10 mouse cellular contexts compared by ENCODE assay signal in the genomic region with DNA sequence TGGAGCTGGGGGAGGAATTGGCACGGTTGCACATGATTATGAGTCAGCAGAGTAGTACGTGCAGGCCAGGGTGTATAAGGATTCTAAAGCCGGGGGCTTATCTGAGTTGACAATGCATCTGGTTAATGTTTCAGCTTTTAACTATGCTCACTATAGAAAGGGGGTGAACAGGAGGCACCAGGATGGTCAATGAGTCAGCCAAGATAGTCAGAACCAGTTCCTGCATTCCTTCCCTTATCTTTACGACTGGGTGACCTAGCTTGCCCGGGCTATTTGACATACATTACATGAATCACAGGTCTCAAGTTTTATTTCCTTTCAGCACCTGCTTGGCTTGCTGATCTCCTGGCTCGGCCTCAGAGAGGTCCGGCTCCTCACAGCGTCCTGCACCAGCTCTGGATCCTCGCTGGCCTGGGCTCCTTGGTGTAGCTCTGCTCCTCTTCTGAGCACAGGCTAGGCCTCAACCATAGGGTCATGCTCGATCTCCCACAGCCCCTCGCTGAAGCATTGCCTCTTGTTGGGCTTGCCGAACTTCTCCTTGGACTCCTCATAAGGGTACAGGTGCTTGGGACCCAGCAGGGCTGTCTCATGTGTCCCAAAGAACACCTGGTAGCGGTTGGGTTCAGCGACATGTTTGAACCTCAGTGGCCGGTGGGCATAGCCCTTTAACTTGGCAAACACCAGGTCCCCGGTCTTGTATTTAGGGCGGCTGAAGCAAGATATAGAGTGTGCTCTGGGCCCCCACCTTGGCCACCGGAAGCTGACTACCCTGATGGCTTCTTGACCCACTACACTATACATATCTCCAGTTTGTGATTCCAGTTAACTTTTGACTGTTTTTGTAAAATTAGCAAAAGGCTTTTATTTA. TPM values are rescaled to one million over a fixed set of nuclear protein-coding genes. Genes with fewer than 3 reads are reported as not detected.
A peak's percentile ranks its signal among the peaks of the same experiment; 100 is the strongest.
DNase-seq lines count a peak whose midpoint lies in the region; ATAC-seq and TF ChIP-seq lines count a peak whose summit lies in the region.
"Had no signal": no experiment of that assay in that cellular context is flagged by ENCODE, and none has a peak within 500 bp of the region (broad histone marks: within the 10 kb centered on the region; RNA-seq: fewer than 3 reads in every experiment).

No protein-coding gene starts in this region.

- no peak for TF ChIP-seq EP300 in heart, adult 2 months (IDR thresholded peaks at IDR 0.05; ENCODE audit: insufficient read depth, low read depth, low read length)

- H3K27me3 ChIP-seq in heart, embryonic 14.5 days (ENCODE audit: control insufficient read depth, insufficient read depth, low read length), result no peaks in the 10 kb centered on the region
- no peaks in the 10 kb centered on the region for H3K27me3 ChIP-seq in heart, adult 2 months (ENCODE audit: control insufficient read depth, insufficient read depth, low read length)
- H3K27me3 ChIP-seq in neural tube, embryonic 11.5 days (ENCODE audit: control insufficient read depth, insufficient read depth, low read length), result no peaks in the 10 kb centered on the region
- no peaks in the 10 kb centered on the region for H3K27me3 ChIP-seq in midbrain, embryonic 14.5 days (ENCODE audit: control insufficient read depth, insufficient read depth, low read length)

- no peak overlapping the region for H3K4me2 ChIP-seq in heart, embryonic 14.5 days (ENCODE audit: low read length)
- no peak overlapping the region for H3K4me2 ChIP-seq in neural tube, embryonic 11.5 days (ENCODE audit: low read depth)
- H3K4me2 ChIP-seq in midbrain, embryonic 14.5 days (ENCODE audit: low read length), result no peak overlapping the region

- no peak overlapping the region for H3K4me3 ChIP-seq in heart, embryonic 14.5 days (ENCODE audit: control insufficient read depth in 1 of 2, insufficient read depth in 1 of 2, low read depth in 1 of 2, low read length in 2 of 2)
- no peak overlapping the region for H3K4me3 ChIP-seq in heart, adult 2 months
- no peak overlapping the region for H3K4me3 ChIP-seq in neural tube, embryonic 11.5 days (ENCODE audit: low read depth, low read length)
- H3K4me3 ChIP-seq in midbrain, embryonic 14.5 days (replicated peaks; ENCODE audit: low read depth, low read length), result no peak overlapping the region

- TF ChIP-seq POLR2A in heart, adult 2 months (IDR thresholded peaks at IDR 0.05; ENCODE audit: insufficient read depth, low read depth, low read length), result no peak

- intact Hi-C loops in heart, adult 2 months (cut with DNase I), result no loop called here

- no peak for TF ChIP-seq CTCF in heart, adult 2 months (IDR thresholded peaks at IDR 0.05)

- peaks cover 9 to 14% of the 10 kb centered on the region in 2 experiments for H3K4me1 ChIP-seq in heart, embryonic 14.5 days (ENCODE audit: control insufficient read depth in 2 of 2, insufficient read depth in 2 of 2, low read length in 2 of 2)
- no peaks in the 10 kb centered on the region for H3K4me1 ChIP-seq in heart, adult 2 months (ENCODE audit: control insufficient read depth, insufficient read depth, low read length)
- no peaks in the 10 kb centered on the region for H3K4me1 ChIP-seq in neural tube, embryonic 11.5 days (ENCODE audit: control insufficient read depth, insufficient read depth, low read length)
- H3K4me1 ChIP-seq in midbrain, embryonic 14.5 days (ENCODE audit: control insufficient read depth, insufficient read depth, low read length), result no peaks in the 10 kb centered on the region

- H3K79me2 ChIP-seq in heart, adult 2 months (replicated peaks; ENCODE audit: control insufficient read depth, insufficient read depth, low read length), result no peaks in the 10 kb centered on the region

- 48% methylated on average over 18 of the region's 18 CpGs for WGBS in heart, embryonic 14.5 days
- WGBS in heart, adult 2 months, result 55% methylated on average over 18 of the region's 18 CpGs
- WGBS in neural tube, embryonic 11.5 days, result 92% methylated on average over 18 of the region's 18 CpGs
- 92% methylated on average over 18 of the region's 18 CpGs for WGBS in midbrain, embryonic 14.5 days

- H3K36me3 ChIP-seq in heart, embryonic 14.5 days (ENCODE audit: control insufficient read depth, insufficient read depth, low read length), result no peaks in the 10 kb centered on the region
- no peaks in the 10 kb centered on the region for H3K36me3 ChIP-seq in heart, adult 2 months (ENCODE audit: control insufficient read depth, insufficient read depth, low read length)
- no peaks in the 10 kb centered on the region for H3K36me3 ChIP-seq in neural tube, embryonic 11.5 days (ENCODE audit: control insufficient read depth, insufficient read depth, low read length)
- H3K36me3 ChIP-seq in midbrain, embryonic 14.5 days (ENCODE audit: control insufficient read depth, insufficient read depth, low read length), result no peaks in the 10 kb centered on the region

- H3K27ac ChIP-seq in heart, embryonic 14.5 days (replicated peaks in 1 of 2; ENCODE audit: control insufficient read depth in 1 of 2, insufficient read depth in 1 of 2, low read depth in 2 of 2, low read length in 2 of 2), result peak overlapping the region; percentile 69 to 76; a peak in 3 of 4 replicates
- no peak overlapping the region for H3K27ac ChIP-seq in heart, adult 2 months
- H3K27ac ChIP-seq in neural tube, embryonic 11.5 days (ENCODE audit: low read depth, low read length), result no peak overlapping the region
- H3K27ac ChIP-seq in midbrain, embryonic 14.5 days (replicated peaks; ENCODE audit: low read depth, low read length), result no peak overlapping the region

- 0 out of 2 replicates have a peak, but pooled peaks cover 9% of the 10 kb centered on the region for H3K9me3 ChIP-seq in heart, embryonic 14.5 days (ENCODE audit: control insufficient read depth, low read length)
- no peaks in the 10 kb centered on the region for H3K9me3 ChIP-seq in neural tube, embryonic 11.5 days (ENCODE audit: control insufficient read depth, low read length)
- no peaks in the 10 kb centered on the region; the same call in 1 of the 2 replicates for H3K9me3 ChIP-seq in midbrain, embryonic 14.5 days (ENCODE audit: control insufficient read depth, low read length)

- peak; percentile 90 for ATAC-seq in heart, embryonic 14.5 days (ENCODE audit: insufficient number of reproducible peaks, insufficient read depth, low FRiP score, low read depth)
- ATAC-seq in neural tube, embryonic 11.5 days (ENCODE audit: insufficient read depth, low FRiP score, low TSS enrichment), result peak; percentile 38; the same call in 1 of the 2 replicates
- ATAC-seq in midbrain, embryonic 14.5 days (ENCODE audit: low FRiP score, low TSS enrichment), result peak; percentile 66
- no peak for ATAC-seq in granulocyte monocyte progenitor cell, adult 5-6 weeks (replicated peaks; ENCODE audit: poor library complexity, severe bottlenecking)
- no peak for ATAC-seq in megakaryocyte-erythroid progenitor cell, adult 5-6 weeks (replicated peaks; ENCODE audit: low FRiP score, low TSS enrichment, poor library complexity, severe bottlenecking)

- H3K9ac ChIP-seq in heart, embryonic 14.5 days (ENCODE audit: low read length), result no peak overlapping the region
- no peak overlapping the region for H3K9ac ChIP-seq in heart, adult 2 months (ENCODE audit: low read depth, low read length)
- H3K9ac ChIP-seq in neural tube, embryonic 11.5 days (ENCODE audit: low read length), result no peak overlapping the region
- H3K9ac ChIP-seq in midbrain, embryonic 14.5 days (replicated peaks; ENCODE audit: low read length), result no peak overlapping the region

- DNase-seq in heart, adult 2 months, result no peak
- no peak for DNase-seq in neural tube, embryonic 11.5 days (ENCODE audit: low spot score)
- DNase-seq in neural tube, embryonic 10.5 days (ENCODE audit: extremely low spot score, low spot score), result no peak
- DNase-seq in midbrain, embryonic 14.5 days, result no peak
- DNase-seq in left cerebral cortex, adult 9 months (ENCODE audit: low spot score in 2 of 2), result no peak
- DNase-seq: lung, postnatal 10 days had no signal

RNA-seq across cellular contexts. Expression of a gene that starts 21.0 kb away (rescaled TPM):
- not detected in 2 replicates for polyA plus RNA-seq in heart, embryonic 14.5 days (2014; fragmentation: Nextera tagmentation; extraction: Ambion mirVana)
- total RNA-seq in heart, adult 2 months (2021), result not detected
- polyA plus RNA-seq in heart, adult 2 months (2012; rRNA removed), result not detected in 2 replicates
- not detected in 2 replicates for polyA plus RNA-seq in neural tube, embryonic 11.5 days (2014; fragmentation: Nextera tagmentation; extraction: Ambion mirVana)
- not detected in 2 replicates for polyA plus RNA-seq in midbrain, embryonic 14.5 days (2014; fragmentation: Nextera tagmentation; extraction: Ambion mirVana)
- not detected in 2 replicates for total RNA-seq in granulocyte monocyte progenitor cell, adult 5-6 weeks (2014; fragmentation: Nextera tagmentation)
- not detected in 2 replicates for total RNA-seq in granulocyte monocyte progenitor cell, adult 5-6 weeks (2017)
- not detected in 2 replicates for total RNA-seq in megakaryocyte-erythroid progenitor cell, adult 5-6 weeks (2014; fragmentation: Nextera tagmentation)
- not detected in 2 replicates for total RNA-seq in megakaryocyte-erythroid progenitor cell, adult 5-6 weeks (2017)
- polyA plus RNA-seq: brain, embryonic 14.5 days had no signal

Comparison
In these comparisons a context has a peak if more than half of its experiments do, and no peak if none do; other contexts are left out.
1. H3K27ac ChIP-seq: peak in heart, embryonic 14.5 days (2 of 2); none in heart, adult 2 months (single experiment), neural tube, embryonic 11.5 days (single experiment) and midbrain, embryonic 14.5 days (single experiment).
2. ATAC-seq: peak in heart, embryonic 14.5 days (single experiment), neural tube, embryonic 11.5 days (single experiment) and midbrain, embryonic 14.5 days (single experiment); none in granulocyte monocyte progenitor cell, adult 5-6 weeks (single experiment) and megakaryocyte-erythroid progenitor cell, adult 5-6 weeks (single experiment).